Mouse (Mus musculus): ENCODE measurements around the gene Fam57b. TPM values are rescaled to one million over a fixed set of nuclear protein-coding genes. Genes with fewer than 3 reads are reported as not detected.
A peak's percentile ranks its signal among the peaks of the same experiment; 100 is the strongest.

Fam57b gene
- polyA plus RNA-seq, 1 experiment from 2014 or later: 10.5 TPM

- Histone ChIP-seq H3K4me3 (ENCODE audit: low read depth, low read length) (peak overlapping the region; percentile 67), H3K27me3 (ENCODE audit: control insufficient read depth, insufficient read depth, low read length) (no peaks in the 10 kb centered on the region), H3K27ac (ENCODE audit: low read depth, low read length) (peak overlapping the region; percentile 92), H3K36me3 (ENCODE audit: control insufficient read depth, insufficient read depth, low read length) (peaks cover 7% of the 10 kb centered on the region), H3K4me2 (peak overlapping the region; percentile 85), H3K4me1 (ENCODE audit: control insufficient read depth, insufficient read depth, low read length) (peaks cover 23% of the 10 kb centered on the region), H3K9ac (ENCODE audit: low read length) (peak overlapping the region; percentile 70), H3K9me3 (ENCODE audit: control insufficient read depth, low read length) (no peaks in the 10 kb centered on the region)
- no peak for ATAC-seq (ENCODE audit: low FRiP score)
- WGBS: 51% methylated on average over 5 of the region's 5 CpGs
- peak; percentile 69 for DNase-seq (ENCODE audit: low spot score, missing footprints)
These were observed 3.0 kb downstream of the Fam57b start for GRCm38 (mm10) chr7:126800269-126801056.

- no peak overlapping the region for H3K27ac ChIP-seq (ENCODE audit: low read depth, low read length)
- DNase-seq (ENCODE audit: low spot score, missing footprints): no peak
- H3K4me1 ChIP-seq (ENCODE audit: control insufficient read depth, insufficient read depth, low read length): peaks cover 23% of the 10 kb centered on the region
- no peak overlapping the region for H3K4me2 ChIP-seq
- 96% methylated on average over 16 of the region's 16 CpGs for WGBS
- ATAC-seq (ENCODE audit: low FRiP score): no peak
- H3K4me3 ChIP-seq (ENCODE audit: low read depth, low read length): no peak overlapping the region
- no peak overlapping the region for H3K9ac ChIP-seq (ENCODE audit: low read length)
- H3K9me3 ChIP-seq (ENCODE audit: control insufficient read depth, low read length): no peaks in the 10 kb centered on the region
- H3K27me3 ChIP-seq (ENCODE audit: control insufficient read depth, insufficient read depth, low read length): no peaks in the 10 kb centered on the region
- H3K36me3 ChIP-seq (ENCODE audit: control insufficient read depth, insufficient read depth, low read length): peaks cover 4% of the 10 kb centered on the region; the same call in 1 of the 2 replicates
These were observed 3.6 kb downstream of the Fam57b start for GRCm38 (mm10) chr7:126801057-126801422.

- no peak for DNase-seq (ENCODE audit: low spot score, missing footprints)
- 90% methylated on average over 11 of the region's 11 CpGs for WGBS
- H3K27me3 ChIP-seq (ENCODE audit: control insufficient read depth, insufficient read depth, low read length): no peaks in the 10 kb centered on the region
- no peaks in the 10 kb centered on the region for H3K36me3 ChIP-seq (ENCODE audit: control insufficient read depth, insufficient read depth, low read length)
- no peak overlapping the region for H3K4me3 ChIP-seq (ENCODE audit: low read depth, low read length)
- H3K27ac ChIP-seq (ENCODE audit: low read depth, low read length): no peak overlapping the region
- ATAC-seq (ENCODE audit: low FRiP score): no peak
- peaks cover 21% of the 10 kb centered on the region for H3K4me1 ChIP-seq (ENCODE audit: control insufficient read depth, insufficient read depth, low read length)
- H3K4me2 ChIP-seq: no peak overlapping the region
- H3K9ac ChIP-seq (ENCODE audit: low read length): no peak overlapping the region
- no peaks in the 10 kb centered on the region for H3K9me3 ChIP-seq (ENCODE audit: control insufficient read depth, low read length)
These were observed 4.8 kb downstream of the Fam57b start for GRCm38 (mm10) chr7:126802134-126802889.

GRCm38 (mm10) chr7:126803181-126803580, 5.7 kb downstream of the Fam57b start:
- H3K4me1 ChIP-seq (ENCODE audit: control insufficient read depth, insufficient read depth, low read length): peaks cover 18% of the 10 kb centered on the region
- ATAC-seq (ENCODE audit: low FRiP score) (no peak), DNase-seq (ENCODE audit: low spot score, missing footprints) (peak; percentile 33)
- no peaks in the 10 kb centered on the region for H3K27me3 ChIP-seq (ENCODE audit: control insufficient read depth, insufficient read depth, low read length)
- WGBS: 93% methylated on average over 6 of the region's 6 CpGs
- no peaks in the 10 kb centered on the region for H3K9me3 ChIP-seq (ENCODE audit: control insufficient read depth, low read length)
- no peak overlapping the region for H3K4me3 ChIP-seq (ENCODE audit: low read depth, low read length)
- no peaks in the 10 kb centered on the region for H3K36me3 ChIP-seq (ENCODE audit: control insufficient read depth, insufficient read depth, low read length)
- no peak overlapping the region for H3K4me2 ChIP-seq
- no peak overlapping the region for H3K27ac ChIP-seq (ENCODE audit: low read depth, low read length)
- no peak overlapping the region for H3K9ac ChIP-seq (ENCODE audit: low read length)

GRCm38 (mm10) chr7:126803751-126804150, 6.3 kb downstream of the Fam57b start:
- ATAC-seq (ENCODE audit: low FRiP score) (no peak), DNase-seq (ENCODE audit: low spot score, missing footprints) (no peak)
- no peak overlapping the region for H3K27ac ChIP-seq (ENCODE audit: low read depth, low read length)
- no peak overlapping the region for H3K4me2 ChIP-seq
- no peak overlapping the region for H3K4me3 ChIP-seq (ENCODE audit: low read depth, low read length)
- no peak overlapping the region for H3K9ac ChIP-seq (ENCODE audit: low read length)
- peaks cover 20% of the 10 kb centered on the region for H3K4me1 ChIP-seq (ENCODE audit: control insufficient read depth, insufficient read depth, low read length)
- H3K36me3 ChIP-seq (ENCODE audit: control insufficient read depth, insufficient read depth, low read length): no peaks in the 10 kb centered on the region
- H3K27me3 ChIP-seq (ENCODE audit: control insufficient read depth, insufficient read depth, low read length): no peaks in the 10 kb centered on the region
- H3K9me3 ChIP-seq (ENCODE audit: control insufficient read depth, low read length): no peaks in the 10 kb centered on the region

GRCm38 (mm10) chr7:126806956-126807355, 9.5 kb downstream of the Fam57b start:
- H3K36me3 ChIP-seq (ENCODE audit: control insufficient read depth, insufficient read depth, low read length): no peaks in the 10 kb centered on the region
- H3K4me2 ChIP-seq: no peak overlapping the region
- peaks cover 15% of the 10 kb centered on the region for H3K4me1 ChIP-seq (ENCODE audit: control insufficient read depth, insufficient read depth, low read length)
- peak; percentile 51 for DNase-seq (ENCODE audit: low spot score, missing footprints)
- no peak for ATAC-seq (ENCODE audit: low FRiP score)
- no peak overlapping the region for H3K4me3 ChIP-seq (ENCODE audit: low read depth, low read length)
- WGBS: 93% methylated on average over 6 of the region's 6 CpGs
- H3K27ac ChIP-seq (ENCODE audit: low read depth, low read length): no peak overlapping the region
- peak overlapping the region; percentile 88; the same call in 1 of the 2 replicates for H3K9ac ChIP-seq (ENCODE audit: low read length)
- H3K27me3 ChIP-seq (ENCODE audit: control insufficient read depth, insufficient read depth, low read length): no peaks in the 10 kb centered on the region
- H3K9me3 ChIP-seq (ENCODE audit: control insufficient read depth, low read length): no peaks in the 10 kb centered on the region

GRCm38 (mm10) chr7:126807405-126807804, 9.9 kb downstream of the Fam57b start:
- DNase-seq (ENCODE audit: low spot score, missing footprints) (peak; percentile 35), ATAC-seq (ENCODE audit: low FRiP score) (no peak)
- Histone ChIP-seq H3K27me3 (ENCODE audit: control insufficient read depth, insufficient read depth, low read length) (no peaks in the 10 kb centered on the region), H3K27ac (ENCODE audit: low read depth, low read length) (no peak overlapping the region), H3K4me2 (peak overlapping the region; percentile 87), H3K36me3 (ENCODE audit: control insufficient read depth, insufficient read depth, low read length) (no peaks in the 10 kb centered on the region), H3K4me1 (ENCODE audit: control insufficient read depth, insufficient read depth, low read length) (peaks cover 15% of the 10 kb centered on the region), H3K4me3 (ENCODE audit: low read depth, low read length) (no peak overlapping the region), H3K9me3 (ENCODE audit: control insufficient read depth, low read length) (no peaks in the 10 kb centered on the region), H3K9ac (ENCODE audit: low read length) (peak overlapping the region; percentile 88; the same call in 1 of the 2 replicates)
- 89% methylated on average over 4 of the region's 4 CpGs for WGBS

- H3K4me2 ChIP-seq: peak overlapping the region; percentile 87
- H3K27me3 ChIP-seq (ENCODE audit: control insufficient read depth, insufficient read depth, low read length): no peaks in the 10 kb centered on the region
- H3K4me3 ChIP-seq (ENCODE audit: low read depth, low read length): peak overlapping the region; percentile 64
- peak; percentile 95 for DNase-seq (ENCODE audit: low spot score, missing footprints)
- no peaks in the 10 kb centered on the region for H3K9me3 ChIP-seq (ENCODE audit: control insufficient read depth, low read length)
- ATAC-seq (ENCODE audit: low FRiP score): peak; percentile 93
- H3K27ac ChIP-seq (ENCODE audit: low read depth, low read length): peak overlapping the region; percentile 45
- WGBS: 0% methylated on average over 38 of the region's 43 CpGs
- peak overlapping the region; percentile 88 for H3K9ac ChIP-seq (ENCODE audit: low read length)
- H3K36me3 ChIP-seq (ENCODE audit: control insufficient read depth, insufficient read depth, low read length): no peaks in the 10 kb centered on the region
- peaks cover 15% of the 10 kb centered on the region for H3K4me1 ChIP-seq (ENCODE audit: control insufficient read depth, insufficient read depth, low read length)
These were observed 11.4 kb downstream of the Fam57b start for GRCm38 (mm10) chr7:126808703-126809455.

Data from midbrain, embryonic 11.5 days (tissue).